Mouse (Mus musculus) bone marrow, adult 2 months (tissue): ENCODE measurements around the gene Smarce1.
"Not testable (repeated sequence)": the region's sequence is repeated elsewhere in the genome, so short reads cannot be mapped to it uniquely, and the experiment has no call there.

Experiments
- CTCF ChIP-seq: fragments of 200-500 bp; IDR thresholded peaks from 2 replicates; pipeline ENCODE4 v1.5.1; 2011; ENCODE audit warnings: low read length, control low read depth; ENCODE audit not compliant: control insufficient read depth, insufficient read depth
- POLR2A ChIP-seq: fragments of 200-500 bp; IDR thresholded peaks from 2 replicates; pipeline ENCODE4 v1.6.1; 2011; ENCODE audit warnings: low read depth, mild to moderate bottlenecking, control low read depth, low read length, borderline replicate concordance; ENCODE audit not compliant: control insufficient read depth

DNA sequence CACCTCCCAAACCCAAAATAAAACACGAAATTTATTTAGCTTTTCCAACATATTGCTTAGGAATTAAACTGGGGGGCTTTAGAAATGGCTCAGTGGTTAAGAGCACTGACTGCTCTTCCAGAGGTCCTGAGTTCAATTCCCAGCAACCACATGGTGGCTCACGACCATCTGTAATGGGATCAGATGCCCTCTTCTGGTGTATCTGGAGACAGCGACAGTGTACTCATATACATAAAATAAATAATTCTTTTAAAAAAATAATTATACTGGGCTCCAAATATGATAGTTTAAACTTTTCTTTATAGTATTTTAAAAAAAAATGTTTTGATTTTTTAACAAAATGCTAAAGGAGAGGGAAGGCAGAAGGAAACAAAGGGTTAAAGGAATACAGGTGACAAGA, 13.7 kb upstream of the Smarce1 start:
- TF ChIP-seq CTCF, POLR2A: not testable (repeated sequence)
